Mouse (Mus musculus) midbrain, embryonic 16.5 days (tissue): ENCODE measurements around the gene Atp6v0c. TPM values are rescaled to one million over a fixed set of nuclear protein-coding genes. Genes with fewer than 3 reads are reported as not detected.

Source experiments
- ATAC-seq: fragments of 200-750 bp; cut with Nextera tagmentation; 2 replicates; pipeline ENCODE4 v1.8.0; 2017; ENCODE audit warnings: moderate TSS enrichment
- H3K27ac ChIP-seq: fragments of 300-500 bp; sonication (generic); 2 replicates; pipeline ENCODE4 v1.5.1; 2014; ENCODE audit warnings: mild to moderate bottlenecking, low read length, mixed read lengths
- H3K27me3 ChIP-seq: fragments of 300-500 bp; sonication (generic); 2 replicates; pipeline ENCODE4 v1.6.1; 2014; ENCODE audit warnings: low read depth, low read length, mixed read lengths; ENCODE audit not compliant: control insufficient read depth, insufficient read depth
- H3K36me3 ChIP-seq: fragments of 300-500 bp; sonication (generic); 2 replicates; pipeline ENCODE4 v1.6.1; 2014; ENCODE audit warnings: mild to moderate bottlenecking, low read length, moderate library complexity, mixed read lengths; ENCODE audit not compliant: control insufficient read depth, insufficient read depth
- H3K4me1 ChIP-seq: fragments of 300-500 bp; sonication (generic); 2 replicates; pipeline ENCODE4 v1.6.1; 2014; ENCODE audit warnings: mild to moderate bottlenecking, low read length, mixed read lengths; ENCODE audit not compliant: control insufficient read depth, insufficient read depth
- H3K4me2 ChIP-seq: fragments of 300-500 bp; sonication (generic); 2 replicates; pipeline ENCODE4 v1.6.1; 2014; ENCODE audit warnings: mild to moderate bottlenecking, low read length, mixed read lengths
- H3K4me3 ChIP-seq: fragments of 300-500 bp; sonication (generic); 2 replicates; pipeline ENCODE4 v1.5.1; 2014; ENCODE audit warnings: low read depth, mild to moderate bottlenecking, low read length, moderate library complexity, mixed read lengths
- H3K9ac ChIP-seq: fragments of 300-500 bp; sonication (generic); 2 replicates; pipeline ENCODE4 v1.6.1; 2014; ENCODE audit warnings: low read depth, low read length, mixed read lengths
- H3K9me3 ChIP-seq: fragments of 300-500 bp; sonication (generic); replicated peaks from 2 replicates; pipeline ENCODE4 v1.6.1; 2014; ENCODE audit warnings: mild to moderate bottlenecking, low read length, mixed read lengths; ENCODE audit not compliant: control insufficient read depth, poor library complexity, severe bottlenecking
- WGBS: fragments of 180-500 bp; shearing (Covaris S2); extraction: QIAGEN DNeasy Blood & Tissue Kit; methylation state at CpG from one replicate; pipeline ENCODE4 v1.1.7; 2014; 5-methylcytosine and 5-hydroxymethylcytosine counted together
- polyA plus RNA-seq: library from polyadenylated mRNA; unstranded; fragments of >200 nt; fragmentation: Nextera tagmentation; extraction: Ambion mirVana; gene quantifications from 2 replicates; pipeline ENCODE4 v1.2.1, GENCODE M21; 2015

Gene Atp6v0c
- polyA plus RNA-seq: 1,371 and 1,629 TPM in 2 replicates

DNA sequence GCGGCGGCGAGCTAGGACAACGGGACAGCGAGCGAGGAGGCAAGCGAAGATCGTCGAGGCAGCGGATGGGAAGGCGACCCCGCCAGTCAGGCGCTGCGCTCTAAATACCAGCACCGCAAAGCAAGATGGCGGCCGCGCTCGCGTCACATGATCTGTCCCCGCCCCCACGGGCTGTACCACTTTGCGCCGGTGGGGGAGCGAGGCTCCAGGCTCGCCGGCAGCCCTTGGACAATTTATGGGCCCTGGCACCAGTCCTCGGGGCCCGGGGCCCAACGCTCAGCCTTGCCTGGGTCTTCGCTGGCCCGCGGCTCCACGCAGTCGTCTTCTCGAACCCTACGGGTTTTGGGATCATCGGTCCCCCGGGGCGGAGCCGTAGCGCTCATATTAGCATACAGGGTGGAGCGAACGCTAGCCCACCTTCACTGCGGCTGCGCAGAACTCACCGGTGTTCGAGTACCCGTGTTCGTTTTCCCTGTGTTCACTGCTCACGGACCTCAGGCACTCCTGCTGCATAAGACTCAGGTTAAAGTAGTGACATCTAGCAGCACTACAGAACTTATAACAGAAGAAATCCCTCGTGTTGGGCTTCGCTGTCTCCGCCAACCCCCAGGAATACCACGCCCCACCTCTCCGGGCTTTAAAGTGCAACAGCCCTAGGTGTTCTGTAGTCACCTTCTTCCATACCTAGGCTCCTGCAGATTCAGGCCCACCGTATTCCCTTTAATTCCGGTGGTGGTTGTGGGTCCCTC, at the start of gene Atp6v0c:
TSS of gene Atp6v0c (minus strand) at position 386 of the 749 bp plus-strand sequence.
- H3K36me3 ChIP-seq: no peaks in the 10 kb centered on the region
- peak within 1 kb of the TSS; percentile 90 for H3K9ac ChIP-seq
- H3K27ac ChIP-seq: peak within 1 kb of the TSS; percentile 99
- H3K4me3 ChIP-seq: peak within 1 kb of the TSS; percentile 75
- H3K4me2 ChIP-seq: peak within 1 kb of the TSS; percentile 82
- ATAC-seq: peak; percentile 85
- H3K4me1 ChIP-seq: peaks cover 29% of the 10 kb centered on the region
- H3K9me3 ChIP-seq: no peaks in the 10 kb centered on the region
- no peaks in the 10 kb centered on the region for H3K27me3 ChIP-seq
- under 1% methylated on average over 58 of the region's 58 CpGs for WGBS

GRCm38 (mm10) chr17:24216836-24217235, 47.3 kb upstream of the Atp6v0c start:
- ATAC-seq: no peak
- no peak overlapping the region for H3K9ac ChIP-seq
- peaks cover 16% of the 10 kb centered on the region for H3K4me1 ChIP-seq
- H3K9me3 ChIP-seq: no peaks in the 10 kb centered on the region
- 66% methylated on average over 4 of the region's 4 CpGs for WGBS
- H3K36me3 ChIP-seq: peaks cover 13% of the 10 kb centered on the region
- H3K4me2 ChIP-seq: no peak overlapping the region
- H3K4me3 ChIP-seq: no peak overlapping the region
- no peaks in the 10 kb centered on the region for H3K27me3 ChIP-seq
- H3K27ac ChIP-seq: no peak overlapping the region

- ATAC-seq: no peak
These were observed 43.7 kb upstream of the Atp6v0c start for GRCm38 (mm10) chr17:24213186-24213585.

DNA sequence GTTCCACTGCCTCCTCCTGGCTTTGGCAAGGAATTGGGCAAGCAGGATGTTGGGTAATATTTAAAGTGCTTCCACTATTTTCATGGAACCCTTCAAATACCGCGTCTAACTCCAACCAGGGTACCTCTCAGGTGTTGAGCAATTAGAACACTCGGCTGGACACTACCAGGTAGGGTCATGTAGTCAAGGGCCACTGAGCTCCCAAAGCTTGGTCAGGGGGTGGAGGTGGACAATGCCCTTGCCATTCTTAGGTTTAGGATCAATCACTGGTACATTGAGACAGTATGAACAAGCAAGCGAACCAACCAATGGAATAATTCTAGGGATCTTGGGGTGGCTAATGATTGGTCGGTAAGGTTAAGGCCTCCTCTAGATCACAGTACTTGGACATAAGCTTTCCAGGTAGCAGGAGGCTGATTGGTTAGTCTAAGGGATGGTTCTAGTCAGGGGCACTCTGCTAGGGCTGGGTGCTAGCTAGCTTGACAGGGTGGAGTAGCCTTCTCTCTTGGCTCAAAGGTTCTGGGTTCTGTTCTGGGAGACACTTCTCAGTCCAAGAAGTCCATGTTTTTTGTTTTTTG, 43.0 kb upstream of the Atp6v0c start:
- 28% methylated on average over 5 of the region's 5 CpGs for WGBS
- peak overlapping the region; percentile 99 for H3K4me2 ChIP-seq
- no peaks in the 10 kb centered on the region for H3K9me3 ChIP-seq
- ATAC-seq: no peak
- H3K4me3 ChIP-seq: peak overlapping the region; percentile 63
- peaks cover 8% of the 10 kb centered on the region; the same call in 1 of the 2 replicates for H3K36me3 ChIP-seq
- peak overlapping the region; percentile 95; the same call in 1 of the 2 replicates for H3K9ac ChIP-seq
- peaks cover 33% of the 10 kb centered on the region for H3K4me1 ChIP-seq
- peak overlapping the region; percentile 33; the same call in 1 of the 2 replicates for H3K27ac ChIP-seq
- H3K27me3 ChIP-seq: no peaks in the 10 kb centered on the region; the same call in 1 of the 2 replicates

More at GRCm38 (mm10) chr17:24213186-24213585, 43.7 kb upstream of the Atp6v0c start:
- no peak overlapping the region for H3K9ac ChIP-seq
- H3K27ac ChIP-seq: no peak overlapping the region
- no peak overlapping the region for H3K4me3 ChIP-seq
- WGBS: 78% methylated on average over 6 of the region's 6 CpGs
- H3K36me3 ChIP-seq: peaks cover 10% of the 10 kb centered on the region
- no peak overlapping the region for H3K4me2 ChIP-seq
- peaks cover 28% of the 10 kb centered on the region for H3K4me1 ChIP-seq
- H3K9me3 ChIP-seq: no peaks in the 10 kb centered on the region
- H3K27me3 ChIP-seq: no peaks in the 10 kb centered on the region

GRCm38 (mm10) chr17:24211631-24212440, 42.3 kb upstream of the Atp6v0c start:
- no peaks in the 10 kb centered on the region; the same call in 1 of the 2 replicates for H3K27me3 ChIP-seq
- peaks cover 40% of the 10 kb centered on the region for H3K4me1 ChIP-seq

GRCm38 (mm10) chr17:24210591-24210990, 41.1 kb upstream of the Atp6v0c start:
- no peaks in the 10 kb centered on the region; the same call in 1 of the 2 replicates for H3K27me3 ChIP-seq
- peak overlapping the region; percentile 99; the same call in 1 of the 2 replicates for H3K4me2 ChIP-seq
- H3K36me3 ChIP-seq: 0 out of 2 replicates have a peak, but pooled peaks cover 4% of the 10 kb centered on the region
- H3K27ac ChIP-seq: no peak overlapping the region
- H3K9me3 ChIP-seq: no peaks in the 10 kb centered on the region
- H3K4me3 ChIP-seq: no peak overlapping the region
- no peak overlapping the region for H3K9ac ChIP-seq
- ATAC-seq: no peak
- H3K4me1 ChIP-seq: peaks cover 50% of the 10 kb centered on the region
- 88% methylated on average over 3 of the region's 3 CpGs for WGBS

More at GRCm38 (mm10) chr17:24211631-24212440, 42.3 kb upstream of the Atp6v0c start:
- peak; percentile 65 for ATAC-seq
- H3K4me3 ChIP-seq: peak overlapping the region; percentile 63
- peak overlapping the region; percentile 95 for H3K9ac ChIP-seq
- peaks cover 8% of the 10 kb centered on the region; the same call in 1 of the 2 replicates for H3K36me3 ChIP-seq
- no peaks in the 10 kb centered on the region for H3K9me3 ChIP-seq
- H3K4me2 ChIP-seq: peak overlapping the region; percentile 99
- WGBS: under 1% methylated on average over 28 of the region's 37 CpGs
- H3K27ac ChIP-seq: peak overlapping the region; percentile 86

DNA sequence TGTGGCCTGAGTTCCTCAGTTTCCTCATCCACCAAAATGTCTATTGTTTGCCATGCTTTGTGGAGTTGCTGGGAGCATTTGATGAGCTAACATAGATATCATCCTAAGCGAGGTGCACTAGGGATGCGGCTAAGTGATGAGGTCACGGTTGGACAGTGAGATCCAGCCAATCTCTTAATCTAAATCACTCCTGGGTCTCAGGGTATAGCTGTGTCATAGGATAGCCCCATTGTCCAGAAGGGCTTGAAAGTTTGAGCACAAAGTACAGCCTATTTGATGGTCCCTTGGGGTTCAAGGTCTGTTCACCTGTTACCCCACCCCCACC, 40.4 kb upstream of the Atp6v0c start:
- ATAC-seq: no peak
- H3K27ac ChIP-seq: no peak overlapping the region
- H3K9ac ChIP-seq: no peak overlapping the region; the same call in 1 of the 2 replicates
- H3K27me3 ChIP-seq: no peaks in the 10 kb centered on the region; the same call in 1 of the 2 replicates
- peaks cover 50% of the 10 kb centered on the region for H3K4me1 ChIP-seq
- no peak overlapping the region for H3K4me3 ChIP-seq
- 70% methylated on average over 3 of the region's 3 CpGs for WGBS
- peak overlapping the region; percentile 95 for H3K4me2 ChIP-seq
- H3K9me3 ChIP-seq: no peaks in the 10 kb centered on the region
- H3K36me3 ChIP-seq: no peaks in the 10 kb centered on the region

- no peaks in the 10 kb centered on the region for H3K36me3 ChIP-seq
- H3K4me2 ChIP-seq: peak within 1 kb of the TSS; percentile 95
- peaks cover 56% of the 10 kb centered on the region for H3K4me1 ChIP-seq
- WGBS: under 1% methylated on average over 37 of the region's 43 CpGs
- no peaks in the 10 kb centered on the region for H3K9me3 ChIP-seq
- peak within 1 kb of the TSS; percentile 51 for H3K4me3 ChIP-seq
- H3K9ac ChIP-seq: peak within 1 kb of the TSS; percentile 84
- 0 out of 2 replicates have a peak, but pooled peaks have one; percentile 4 for ATAC-seq
- H3K27me3 ChIP-seq: no peaks in the 10 kb centered on the region; the same call in 1 of the 2 replicates
- H3K27ac ChIP-seq: peak within 1 kb of the TSS; percentile 69
These were observed 39.8 kb upstream of the Atp6v0c start, which contains the start of gene Ntn3 for GRCm38 (mm10) chr17:24209043-24209915. Gene Ntn3, minus strand, starts transcription at chr17:24209531.
